Mouse (Mus musculus): ENCODE measurements around the gene Slk. TPM values are rescaled to one million over a fixed set of nuclear protein-coding genes. Genes with fewer than 3 reads are reported as not detected.

Gene Slk
- polyA plus RNA-seq, 1 experiment from 2014 or later = 4.7 TPM

DNA sequence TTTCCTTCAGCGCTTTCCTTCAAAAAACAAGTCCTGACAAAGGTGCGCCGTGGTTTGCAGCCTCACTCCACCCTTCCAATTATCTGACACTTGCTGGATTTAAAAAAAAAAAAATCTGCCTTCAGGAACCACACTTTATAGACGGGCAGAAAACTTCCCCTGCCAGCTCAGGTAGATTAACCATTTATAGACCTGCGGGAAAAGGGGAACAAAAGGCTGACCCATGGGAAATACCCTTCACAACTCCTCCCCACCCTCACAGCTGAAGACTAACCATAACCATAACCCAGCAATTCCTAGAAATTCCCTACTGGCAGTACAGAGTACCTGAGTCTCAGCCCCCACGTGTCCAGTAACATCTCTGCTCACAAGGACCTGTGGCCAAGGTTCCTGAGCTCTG, 112.5 kb downstream of the Slk start, which contains the start of gene Col17a1:
TSS of gene Col17a1 (minus strand) at position 101 of the 400 bp plus-strand sequence.
- no peak within 1 kb of the TSS for H3K27ac ChIP-seq (ENCODE audit: low read length)
- H3K9me3 ChIP-seq (replicated peaks; ENCODE audit: control insufficient read depth, low read length, poor library complexity, severe bottlenecking) = no peaks in the 10 kb centered on the region
- WGBS = 78% methylated on average over 6 of the region's 6 CpGs
- no peak within 1 kb of the TSS for H3K4me3 ChIP-seq (ENCODE audit: low read depth, low read length)
- no peak within 1 kb of the TSS for H3K9ac ChIP-seq (ENCODE audit: low read depth, low read length)
- ATAC-seq = no peak
- H3K36me3 ChIP-seq (ENCODE audit: control insufficient read depth, insufficient read depth, low read length) = no peaks in the 10 kb centered on the region
- H3K27me3 ChIP-seq (ENCODE audit: control insufficient read depth, insufficient read depth, low read depth, low read length) = no peaks in the 10 kb centered on the region
- H3K4me2 ChIP-seq (ENCODE audit: low read length) = no peak within 1 kb of the TSS
- H3K4me1 ChIP-seq (ENCODE audit: control insufficient read depth, insufficient read depth, low read length) = no peaks in the 10 kb centered on the region

Other genes starting within 250 kb of the Slk start
- 1.5 and 1.8 TPM in 2 replicates for gene Sh3pxd2a, start 115.3 kb upstream of the Slk start, polyA plus RNA-seq (2015; fragmentation: Nextera tagmentation; extraction: Ambion mirVana)
- gene Stn1, start 42.2 kb upstream of the Slk start, polyA plus RNA-seq (2015; fragmentation: Nextera tagmentation; extraction: Ambion mirVana) = 23.4 and 24.0 TPM in 2 replicates
- gene Col17a1, start 112.4 kb downstream of the Slk start, polyA plus RNA-seq (2015; fragmentation: Nextera tagmentation; extraction: Ambion mirVana) = 0.18 and 0.40 TPM in 2 replicates
- 156 and 157 TPM in 2 replicates for gene Sfr1, start 152.0 kb downstream of the Slk start, polyA plus RNA-seq (2015; fragmentation: Nextera tagmentation; extraction: Ambion mirVana)